Mouse (Mus musculus) embryonic facial prominence, embryonic 13.5 days (tissue): ENCODE measurements around the gene Ube2v1. TPM values are rescaled to one million over a fixed set of nuclear protein-coding genes. Genes with fewer than 3 reads are reported as not detected.
A peak's percentile ranks its signal among the peaks of the same experiment; 100 is the strongest.

Experiments used
- ATAC-seq: fragments of 200-750 bp; cut with Nextera tagmentation; 2 replicates; pipeline ENCODE4 v1.8.0; 2017; ENCODE audit warnings: low read depth; ENCODE audit not compliant: insufficient number of reproducible peaks, insufficient read depth, low FRiP score, low TSS enrichment
- H3K27ac ChIP-seq: fragments of 300-500 bp; sonication (generic); 2 replicates; pipeline ENCODE4 v1.5.1; 2015; ENCODE audit warnings: moderate library complexity, mild to moderate bottlenecking, inconsistent platforms
- H3K27me3 ChIP-seq: fragments of 300-500 bp; sonication (generic); 2 replicates; pipeline ENCODE4 v1.6.1; 2015; ENCODE audit warnings: mild to moderate bottlenecking, inconsistent platforms
- H3K36me3 ChIP-seq: fragments of 300-500 bp; sonication (generic); 2 replicates; pipeline ENCODE4 v1.6.1; 2015; ENCODE audit warnings: mild to moderate bottlenecking, inconsistent platforms
- H3K4me1 ChIP-seq: fragments of 300-500 bp; sonication (generic); 2 replicates; pipeline ENCODE4 v1.6.1; 2015; ENCODE audit warnings: inconsistent platforms
- H3K4me2 ChIP-seq: fragments of 300-500 bp; sonication (generic); 2 replicates; pipeline ENCODE4 v1.6.1; 2015; ENCODE audit warnings: moderate library complexity, mild to moderate bottlenecking, inconsistent platforms
- H3K4me3 ChIP-seq: fragments of 300-500 bp; sonication (generic); 2 replicates; pipeline ENCODE4 v1.5.1; 2015; ENCODE audit warnings: mild to moderate bottlenecking, inconsistent platforms
- H3K9ac ChIP-seq: fragments of 300-500 bp; sonication (generic); 2 replicates; pipeline ENCODE4 v1.6.1; 2015; ENCODE audit warnings: mild to moderate bottlenecking, inconsistent platforms
- H3K9me3 ChIP-seq: fragments of 300-500 bp; sonication (generic); 2 replicates; pipeline ENCODE4 v1.6.1; 2016; ENCODE audit warnings: inconsistent platforms
- WGBS: fragments of 180-500 bp; shearing (Covaris S2); methylation state at CpG from one replicate; pipeline ENCODE4 v1.1.7; 2015; ENCODE audit warnings: mixed read lengths; 5-methylcytosine and 5-hydroxymethylcytosine counted together
- polyA plus RNA-seq: library from polyadenylated mRNA; unstranded; fragments of >200 nt; fragmentation: Nextera tagmentation; extraction: Ambion mirVana; gene quantifications from 2 replicates; pipeline ENCODE4 v1.2.1, GENCODE M21; 2015

The Ube2v1 gene
- polyA plus RNA-seq, 1 experiment from 2014 or later: 262 TPM

GRCm38 (mm10) chr2:167630421-167630820 is 1.5 kb downstream of the Ube2v1 start:
- Histone ChIP-seq H3K9me3 (no peaks in the 10 kb centered on the region), H3K27ac (no peak overlapping the region), H3K4me2 (peak overlapping the region; percentile 69), H3K9ac (peak overlapping the region; percentile 94), H3K36me3 (peaks cover 24% of the 10 kb centered on the region), H3K27me3 (no peaks in the 10 kb centered on the region), H3K4me1 (peaks cover 49% of the 10 kb centered on the region), H3K4me3 (peak overlapping the region; percentile 94)
- ATAC-seq: no peak
- WGBS: 75% methylated on average over 5 of the region's 5 CpGs

DNA sequence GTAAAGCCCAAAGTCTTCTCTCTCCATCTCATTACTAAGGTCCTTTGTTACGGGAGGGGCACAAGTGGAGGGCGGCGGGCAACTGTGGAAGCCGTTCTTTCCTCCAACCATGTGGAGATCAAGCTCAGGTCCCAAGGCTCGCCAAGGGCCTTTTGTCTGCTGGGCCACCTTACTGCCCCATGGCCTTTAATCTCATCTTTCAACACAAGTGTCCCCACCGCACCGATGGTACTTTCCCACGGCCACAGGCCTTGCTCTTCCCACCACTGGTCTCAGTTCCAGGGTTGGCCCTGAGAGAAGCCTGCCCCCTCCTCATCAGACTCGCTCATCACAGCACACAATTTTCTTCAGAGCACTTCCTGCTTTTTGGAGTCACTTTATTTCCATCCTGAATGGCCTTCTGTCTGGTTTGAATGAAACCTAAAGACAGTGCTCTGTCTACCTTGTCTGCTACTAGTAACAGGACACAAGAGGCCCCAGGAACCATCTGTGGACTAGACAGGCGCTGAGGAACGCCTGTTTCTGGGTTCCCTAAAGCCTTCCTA is 2.2 kb downstream of the Ube2v1 start:
- H3K9me3 ChIP-seq: no peaks in the 10 kb centered on the region
- H3K4me2 ChIP-seq: peak overlapping the region; percentile 69
- ATAC-seq: no peak
- H3K27ac ChIP-seq: no peak overlapping the region
- H3K27me3 ChIP-seq: no peaks in the 10 kb centered on the region
- peak overlapping the region; percentile 94 for H3K9ac ChIP-seq
- H3K4me1 ChIP-seq: peaks cover 51% of the 10 kb centered on the region
- H3K4me3 ChIP-seq: peak overlapping the region; percentile 94; the same call in 1 of the 2 replicates
- WGBS: 71% methylated on average over 11 of the region's 11 CpGs
- peaks cover 24% of the 10 kb centered on the region for H3K36me3 ChIP-seq

DNA sequence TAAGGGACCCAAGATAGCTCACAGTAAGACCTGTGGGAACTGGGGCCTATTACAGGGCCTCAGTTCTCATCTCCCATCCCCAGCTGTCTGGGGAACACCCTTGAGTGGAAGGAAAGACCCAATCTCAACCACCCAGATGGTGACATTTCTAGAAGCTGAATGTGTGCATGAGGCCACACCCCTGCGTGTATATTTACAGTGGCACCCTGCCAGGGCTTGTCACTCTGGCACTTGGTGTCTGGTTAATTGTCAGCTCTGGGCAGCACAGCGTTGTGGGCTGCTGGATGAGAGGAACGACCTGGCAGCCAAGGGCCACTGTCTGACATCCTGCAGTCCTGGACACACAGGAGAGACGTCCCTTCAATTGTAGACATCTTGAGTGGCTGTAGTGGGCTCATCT is 3.0 kb downstream of the Ube2v1 start:
- H3K4me1 ChIP-seq: peaks cover 48% of the 10 kb centered on the region
- H3K9ac ChIP-seq: peak overlapping the region; percentile 40; the same call in 1 of the 2 replicates
- H3K36me3 ChIP-seq: peaks cover 24% of the 10 kb centered on the region
- H3K27ac ChIP-seq: no peak overlapping the region
- H3K4me2 ChIP-seq: peak overlapping the region; percentile 69; the same call in 1 of the 2 replicates
- no peaks in the 10 kb centered on the region for H3K27me3 ChIP-seq
- H3K4me3 ChIP-seq: 0 out of 2 replicates have a peak overlapping the region, but pooled peaks have one; percentile 94
- H3K9me3 ChIP-seq: no peaks in the 10 kb centered on the region
- no peak for ATAC-seq
- WGBS: 72% methylated on average over 4 of the region's 4 CpGs

DNA sequence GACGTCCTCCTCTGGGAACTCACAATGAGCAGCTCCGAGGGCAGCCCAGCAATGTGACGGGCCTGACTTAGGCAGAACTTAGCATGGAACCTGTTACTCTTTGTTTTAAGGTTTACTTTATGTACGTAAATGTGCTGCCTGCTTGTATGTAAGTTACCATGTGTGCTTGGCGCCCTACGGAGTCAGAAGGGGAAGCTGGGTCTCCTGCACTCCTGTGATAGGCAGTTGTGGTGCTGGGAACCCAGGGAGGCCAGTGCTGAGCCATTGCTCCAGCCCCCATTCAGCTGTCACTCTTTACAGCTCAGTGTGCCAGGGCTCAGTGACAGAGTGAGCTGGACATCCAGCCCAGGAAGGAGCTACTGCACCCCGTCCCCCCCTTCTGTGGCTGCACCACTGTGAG is 4.9 kb downstream of the Ube2v1 start:
- Histone ChIP-seq H3K27me3 (no peaks in the 10 kb centered on the region), H3K4me3 (no peak overlapping the region), H3K36me3 (peaks cover 24% of the 10 kb centered on the region), H3K9ac (0 out of 2 replicates have a peak overlapping the region, but pooled peaks have one; percentile 3), H3K4me2 (no peak overlapping the region), H3K9me3 (no peaks in the 10 kb centered on the region), H3K4me1 (peaks cover 32% of the 10 kb centered on the region), H3K27ac (no peak overlapping the region)
- 91% methylated on average over 7 of the region's 7 CpGs for WGBS
- no peak for ATAC-seq

DNA sequence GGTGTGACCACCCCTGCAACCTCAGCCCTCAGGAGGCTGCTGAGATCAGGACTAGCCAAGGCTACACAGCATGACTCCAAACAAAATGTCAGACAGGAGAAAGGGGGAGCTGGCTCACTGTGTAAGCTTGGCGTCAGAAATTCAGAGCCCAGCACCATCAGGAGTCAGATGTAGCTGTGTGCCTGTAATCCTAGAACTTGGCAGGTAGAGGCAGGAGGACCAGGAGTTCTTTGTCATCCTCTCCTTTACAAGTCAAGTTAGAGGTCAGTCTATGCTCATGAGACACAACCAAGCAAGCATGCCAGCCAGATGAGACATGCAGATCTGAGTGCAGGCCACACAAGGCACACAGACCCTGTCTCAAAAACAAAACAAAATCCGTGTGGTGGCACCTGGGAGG is 6.2 kb downstream of the Ube2v1 start:
- Histone ChIP-seq H3K9ac (no peak overlapping the region), H3K27ac (no peak overlapping the region), H3K4me2 (no peak overlapping the region), H3K27me3 (no peaks in the 10 kb centered on the region), H3K4me3 (no peak overlapping the region), H3K9me3 (no peaks in the 10 kb centered on the region), H3K36me3 (peaks cover 24% of the 10 kb centered on the region), H3K4me1 (peaks cover 28% of the 10 kb centered on the region)
- WGBS: 49% methylated on average over 2 of the region's 2 CpGs
- no peak for ATAC-seq

DNA sequence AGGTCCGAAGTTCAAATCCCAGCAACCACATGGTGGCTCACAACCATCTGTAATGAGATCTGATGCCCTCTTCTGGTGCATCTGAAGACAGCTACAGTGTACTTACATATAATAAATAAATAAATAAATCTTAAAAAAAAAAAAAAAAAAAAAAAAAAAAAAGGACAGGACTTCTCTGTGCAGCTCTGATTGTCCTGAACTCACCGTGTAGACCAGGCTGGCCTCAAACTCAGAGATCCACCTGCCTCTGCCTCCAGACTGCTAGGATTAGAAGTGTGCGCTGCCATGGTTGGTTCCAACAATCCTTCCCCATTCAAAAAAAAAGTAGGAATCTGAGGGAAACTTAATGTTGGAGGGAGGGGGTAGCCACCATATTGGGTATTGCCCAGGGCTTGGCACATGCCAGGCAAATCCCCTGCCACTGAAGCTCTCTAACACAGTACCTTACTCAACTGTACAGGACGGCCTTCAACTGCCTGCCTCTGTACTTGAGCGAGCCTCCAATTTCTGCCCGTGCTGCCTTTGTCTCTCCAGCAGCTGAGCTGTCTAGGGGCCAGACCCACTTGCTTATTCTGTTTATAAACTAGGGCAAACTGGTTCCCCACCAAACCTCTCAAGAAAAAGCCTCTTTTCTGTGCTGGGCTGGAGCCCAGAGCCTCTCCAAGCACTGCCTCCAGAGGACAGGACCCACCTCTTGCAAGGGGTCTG is 7.4 kb downstream of the Ube2v1 start:
- peaks cover 24% of the 10 kb centered on the region for H3K36me3 ChIP-seq
- 91% methylated on average over 6 of the region's 6 CpGs for WGBS
- peaks cover 16% of the 10 kb centered on the region for H3K4me1 ChIP-seq
- H3K27ac ChIP-seq: no peak overlapping the region
- no peak for ATAC-seq
- no peaks in the 10 kb centered on the region for H3K27me3 ChIP-seq
- H3K9ac ChIP-seq: no peak overlapping the region
- H3K9me3 ChIP-seq: no peaks in the 10 kb centered on the region
- no peak overlapping the region for H3K4me2 ChIP-seq
- no peak overlapping the region for H3K4me3 ChIP-seq

DNA sequence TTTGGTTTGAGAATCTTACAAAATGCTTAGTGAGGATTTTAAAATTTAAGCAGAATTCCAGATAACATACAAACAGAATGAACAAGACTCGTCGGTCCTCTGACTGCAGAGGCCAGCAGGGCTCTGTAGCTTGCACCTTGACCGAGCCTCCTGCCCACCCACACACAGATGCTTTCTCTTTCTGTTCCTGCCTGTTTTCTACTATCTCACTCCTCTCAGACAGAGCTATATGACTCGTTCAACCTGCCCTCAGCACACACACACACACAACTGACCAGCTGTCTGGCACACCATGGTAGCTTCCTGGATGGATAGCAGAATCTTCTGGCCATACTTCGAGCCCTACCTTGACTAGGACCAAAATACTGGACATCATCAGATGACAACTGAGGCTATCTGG is 8.9 kb downstream of the Ube2v1 start:
- H3K9ac ChIP-seq: no peak overlapping the region
- H3K4me1 ChIP-seq: 0 out of 2 replicates have a peak, but pooled peaks cover 5% of the 10 kb centered on the region
- no peak overlapping the region for H3K4me3 ChIP-seq
- WGBS: 84% methylated on average over 5 of the region's 5 CpGs
- H3K27ac ChIP-seq: no peak overlapping the region
- H3K36me3 ChIP-seq: peaks cover 13% of the 10 kb centered on the region
- H3K4me2 ChIP-seq: no peak overlapping the region
- no peak for ATAC-seq
- H3K9me3 ChIP-seq: no peaks in the 10 kb centered on the region
- H3K27me3 ChIP-seq: no peaks in the 10 kb centered on the region

- H3K4me3 ChIP-seq: no peak overlapping the region
- no peak for ATAC-seq
- WGBS: 85% methylated on average over 13 of the region's 13 CpGs
- no peak overlapping the region for H3K9ac ChIP-seq
- 0 out of 2 replicates have a peak, but pooled peaks cover 5% of the 10 kb centered on the region for H3K4me1 ChIP-seq
- H3K27ac ChIP-seq: no peak overlapping the region
- H3K9me3 ChIP-seq: no peaks in the 10 kb centered on the region
- peaks cover 14% of the 10 kb centered on the region for H3K36me3 ChIP-seq
- no peak overlapping the region for H3K4me2 ChIP-seq
- no peaks in the 10 kb centered on the region for H3K27me3 ChIP-seq
These were observed 9.5 kb downstream of the Ube2v1 start for GRCm38 (mm10) chr2:167622352-167622751.

DNA sequence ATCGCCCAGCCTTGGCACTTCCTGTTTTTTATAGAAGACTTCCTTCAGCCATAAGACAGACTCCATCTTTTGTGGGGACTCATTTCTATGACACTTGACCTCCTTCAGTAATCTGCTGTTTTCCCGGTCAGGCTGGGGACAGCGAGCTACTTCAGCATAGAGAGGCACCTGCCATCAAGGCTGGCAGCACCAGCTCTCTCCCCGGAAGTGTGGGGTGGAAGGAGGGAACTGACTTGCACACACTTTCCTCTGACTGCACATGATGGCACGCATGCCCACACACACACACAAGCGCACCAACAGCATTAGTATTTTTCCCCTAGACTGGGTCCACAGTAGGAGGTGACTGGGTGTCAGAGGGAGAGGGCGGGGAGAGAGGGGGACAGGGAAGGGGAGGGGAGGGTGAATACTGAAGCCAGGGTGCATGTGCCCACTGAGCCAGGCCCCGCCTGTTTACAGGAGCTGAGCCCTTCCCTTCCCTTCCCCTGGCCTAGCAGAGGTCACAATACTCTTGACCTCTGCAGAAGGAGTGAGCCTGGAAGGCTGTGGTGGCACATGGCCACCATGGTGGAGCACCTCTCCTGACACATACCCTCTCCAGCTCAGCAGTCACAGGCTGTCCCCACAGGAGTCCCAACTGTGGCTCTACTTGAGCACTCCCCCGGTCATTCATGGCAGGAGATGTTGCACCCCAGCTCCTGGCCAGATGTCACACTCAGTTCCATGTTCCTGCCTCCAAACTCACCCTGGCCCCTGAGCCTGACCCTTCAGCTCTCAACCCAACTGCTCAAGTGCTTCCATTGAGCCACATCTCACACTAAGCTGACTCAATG is 10.4 kb downstream of the Ube2v1 start:
- Histone ChIP-seq H3K27me3 (no peaks in the 10 kb centered on the region), H3K4me3 (no peak overlapping the region), H3K4me1 (0 out of 2 replicates have a peak, but pooled peaks cover 5% of the 10 kb centered on the region), H3K4me2 (no peak overlapping the region), H3K9ac (no peak overlapping the region), H3K36me3 (peaks cover 16% of the 10 kb centered on the region), H3K9me3 (no peaks in the 10 kb centered on the region), H3K27ac (no peak overlapping the region)
- ATAC-seq: no peak
- 80% methylated on average over 9 of the region's 9 CpGs for WGBS

GRCm38 (mm10) chr2:167617472-167617871 is 14.4 kb downstream of the Ube2v1 start:
- 72% methylated on average over 4 of the region's 4 CpGs for WGBS
- Histone ChIP-seq H3K4me2 (no peak overlapping the region), H3K9me3 (0 out of 2 replicates have a peak, but pooled peaks cover 3% of the 10 kb centered on the region), H3K27ac (no peak overlapping the region), H3K9ac (no peak overlapping the region), H3K27me3 (no peaks in the 10 kb centered on the region), H3K4me3 (no peak overlapping the region), H3K36me3 (peaks cover 56% of the 10 kb centered on the region), H3K4me1 (no peaks in the 10 kb centered on the region)
- ATAC-seq: no peak

GRCm38 (mm10) chr2:167617034-167617433 is 14.9 kb downstream of the Ube2v1 start:
- H3K9me3 ChIP-seq: 0 out of 2 replicates have a peak, but pooled peaks cover 3% of the 10 kb centered on the region
- ATAC-seq: no peak
- no peak overlapping the region for H3K4me3 ChIP-seq
- WGBS: 90% methylated on average over 3 of the region's 3 CpGs
- no peak overlapping the region for H3K27ac ChIP-seq
- no peaks in the 10 kb centered on the region for H3K4me1 ChIP-seq
- H3K36me3 ChIP-seq: peaks cover 59% of the 10 kb centered on the region
- H3K27me3 ChIP-seq: no peaks in the 10 kb centered on the region
- H3K4me2 ChIP-seq: no peak overlapping the region
- H3K9ac ChIP-seq: no peak overlapping the region
